Mouse (Mus musculus) liver (tissue): ENCODE measurements around the gene Prkch.

Experiments
- DNase-seq: peaks from one replicate; pipeline ENCODE4 v3.0.0-alpha.2; 2020; ENCODE audit warnings: mixed read lengths

Prkch gene

DNA sequence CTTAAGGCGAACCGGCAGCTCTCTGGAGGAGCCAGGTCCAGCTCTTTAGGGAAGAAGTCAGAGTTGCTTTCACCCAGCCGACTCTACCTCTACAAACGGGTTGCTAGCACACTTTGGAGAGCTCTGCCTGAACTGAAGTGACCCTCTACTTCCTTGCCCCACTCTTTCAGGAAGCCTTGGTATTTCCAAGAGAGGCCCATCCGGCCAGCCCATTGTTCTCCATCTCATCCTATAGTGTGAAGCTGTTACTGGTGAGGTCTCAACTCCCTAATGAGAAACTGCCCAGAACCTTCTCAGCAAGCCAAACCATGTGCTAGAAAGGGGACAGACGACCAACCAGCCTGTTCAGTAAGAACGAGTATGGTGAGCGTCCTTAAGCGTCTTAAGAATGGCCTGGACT lies 1.3 kb upstream of the Prkch start:
- no peak for DNase-seq

DNA sequence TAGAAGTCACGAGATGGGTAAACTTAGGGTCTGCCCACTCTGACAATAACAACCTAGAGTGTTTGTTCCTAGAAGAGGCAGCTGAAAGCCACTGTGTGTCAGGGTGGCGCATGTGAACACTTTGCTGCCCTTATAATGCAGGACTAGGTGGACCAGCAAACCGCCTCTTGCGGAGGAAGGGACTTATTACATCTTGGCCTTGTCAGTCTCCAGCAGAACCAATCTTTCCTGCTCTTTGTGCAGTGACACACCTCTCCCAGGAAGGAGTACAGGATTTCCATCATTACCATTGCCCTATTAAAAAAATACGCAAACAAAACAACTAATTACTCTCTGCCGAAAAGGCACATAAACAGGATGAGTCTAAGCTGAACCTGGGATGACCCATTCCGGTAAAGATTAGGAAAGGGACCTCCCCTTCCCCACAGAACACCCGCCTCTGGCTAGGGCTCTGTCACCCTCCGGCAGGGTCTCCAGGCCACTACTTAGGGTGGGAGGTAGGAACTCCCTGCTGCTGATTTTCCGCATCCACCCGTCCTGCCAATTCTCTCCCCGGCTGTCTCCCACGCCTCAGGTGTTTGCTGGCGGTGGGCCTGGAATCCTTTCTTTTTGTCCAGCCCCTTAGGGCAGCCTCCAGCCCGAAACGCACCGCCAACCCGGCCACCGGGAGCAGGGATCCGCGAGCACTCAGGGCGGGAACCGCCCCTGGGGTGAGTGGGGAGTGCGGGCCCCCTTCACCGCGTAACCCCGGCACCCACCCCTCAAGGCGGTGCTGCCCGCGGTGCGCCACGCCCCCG lies 585 bp upstream of the Prkch start:
- no peak for DNase-seq

DNA sequence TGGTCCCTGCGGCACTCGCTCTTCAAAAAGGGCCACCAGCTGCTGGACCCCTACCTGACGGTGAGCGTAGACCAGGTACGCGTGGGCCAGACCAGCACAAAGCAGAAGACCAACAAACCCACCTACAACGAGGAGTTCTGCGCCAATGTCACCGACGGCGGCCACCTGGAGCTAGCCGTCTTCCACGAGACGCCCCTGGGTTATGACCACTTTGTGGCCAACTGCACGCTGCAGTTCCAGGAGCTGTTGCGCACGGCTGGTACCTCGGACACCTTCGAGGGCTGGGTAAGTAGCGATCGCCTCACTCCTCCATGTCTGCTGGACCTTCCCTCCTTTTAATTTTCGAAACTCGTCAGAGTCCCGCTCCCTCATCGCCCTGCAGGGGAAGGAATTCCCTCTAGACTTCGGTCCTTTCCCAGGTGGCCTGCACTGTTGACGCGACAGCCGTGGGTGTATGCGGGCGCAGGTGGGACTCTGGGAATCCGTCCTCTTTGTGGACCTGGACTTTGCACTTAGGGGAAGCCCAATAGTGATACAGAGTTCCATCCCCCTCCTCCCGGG lies 725 bp downstream of the Prkch start:
- DNase-seq = no peak

DNA sequence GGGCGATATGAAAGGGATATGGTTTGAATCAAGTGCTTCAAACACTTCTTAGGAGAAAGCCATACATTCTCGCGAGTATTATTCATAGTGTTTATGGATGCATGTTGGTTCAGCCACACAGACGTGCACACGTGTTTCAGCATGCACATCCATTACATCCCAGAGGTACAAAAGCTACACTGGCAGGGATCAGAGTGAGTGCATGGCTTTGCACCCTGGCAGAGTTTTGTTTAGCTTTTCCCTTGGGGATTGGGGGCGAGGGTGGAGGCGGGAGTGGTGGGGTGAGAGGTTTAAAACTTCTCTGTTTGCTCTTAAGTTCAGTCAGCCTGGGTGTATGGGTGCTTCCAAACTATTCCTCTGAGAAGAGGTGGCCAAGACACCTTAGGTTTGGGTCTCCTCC lies 1.3 kb downstream of the Prkch start:
- no peak for DNase-seq

DNA sequence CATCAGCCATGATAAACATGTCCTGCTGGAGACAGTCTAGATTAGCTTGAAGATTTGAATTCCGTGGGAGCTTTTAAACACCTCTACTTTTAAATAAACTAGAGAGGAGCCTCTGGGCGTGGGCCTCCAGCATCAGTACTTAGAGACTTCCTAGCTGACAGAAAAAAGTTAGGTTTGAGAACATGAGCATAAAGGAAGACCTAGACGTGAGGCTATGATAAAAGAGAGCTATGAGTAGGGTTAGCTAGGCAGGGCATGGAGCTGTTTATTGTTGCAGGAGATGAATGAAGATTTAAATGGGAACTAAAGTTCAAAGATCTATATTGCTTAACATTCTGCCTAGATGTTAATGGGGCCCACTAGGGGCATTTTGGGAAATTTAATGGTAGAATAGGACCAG lies 2.7 kb downstream of the Prkch start:
- DNase-seq = no peak

DNA sequence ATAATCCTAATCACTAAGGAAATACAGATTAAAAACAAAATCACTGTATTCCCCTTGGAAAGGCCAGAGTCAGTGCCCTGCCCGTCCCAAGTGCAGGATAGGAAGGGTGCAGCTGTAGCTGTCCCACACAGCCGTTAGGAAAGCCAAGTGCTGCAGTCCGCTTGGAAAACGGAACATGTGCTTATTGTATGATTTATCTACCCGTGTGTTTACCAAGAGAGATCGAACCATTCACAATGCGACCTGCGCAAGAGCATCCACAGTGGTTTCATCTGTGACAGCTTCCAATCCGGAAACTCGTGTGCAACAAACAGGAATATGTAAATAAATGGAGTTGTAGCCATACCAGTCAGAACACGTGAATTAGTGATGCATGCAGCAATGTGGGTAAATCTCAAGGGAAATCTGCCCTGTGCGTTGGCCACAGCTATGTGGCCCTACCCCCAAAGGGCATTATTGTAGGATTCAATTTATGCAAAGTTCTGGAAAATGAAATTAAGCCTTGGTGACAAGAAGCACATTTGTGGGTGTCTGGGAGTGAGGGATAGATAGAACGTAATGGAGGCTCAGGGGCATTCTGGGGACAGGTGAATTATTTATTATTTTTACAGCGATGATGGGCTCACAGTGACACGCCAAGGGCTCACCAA lies 6.2 kb downstream of the Prkch start:
- DNase-seq = no peak

DNA sequence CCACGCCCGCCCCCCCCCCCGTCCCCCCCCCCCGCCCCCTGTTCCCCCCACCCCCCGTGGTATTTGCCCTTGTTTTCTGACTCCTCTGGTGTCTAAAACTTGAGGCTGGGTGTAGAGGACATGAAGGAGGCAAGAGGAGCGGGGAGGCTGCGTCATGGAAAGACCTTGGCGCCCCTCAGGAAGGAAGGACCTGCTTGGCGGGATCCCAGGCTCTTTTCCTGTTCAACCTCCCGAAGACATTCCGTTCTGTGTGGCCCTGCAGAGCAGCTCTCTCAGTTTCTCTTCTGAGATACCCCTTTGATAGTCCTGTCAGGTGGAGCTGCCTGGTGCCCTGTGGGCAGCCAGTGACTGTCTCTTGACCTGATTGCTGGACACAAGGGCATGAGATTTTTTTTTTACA lies 7.0 kb downstream of the Prkch start:
- no peak for DNase-seq

DNA sequence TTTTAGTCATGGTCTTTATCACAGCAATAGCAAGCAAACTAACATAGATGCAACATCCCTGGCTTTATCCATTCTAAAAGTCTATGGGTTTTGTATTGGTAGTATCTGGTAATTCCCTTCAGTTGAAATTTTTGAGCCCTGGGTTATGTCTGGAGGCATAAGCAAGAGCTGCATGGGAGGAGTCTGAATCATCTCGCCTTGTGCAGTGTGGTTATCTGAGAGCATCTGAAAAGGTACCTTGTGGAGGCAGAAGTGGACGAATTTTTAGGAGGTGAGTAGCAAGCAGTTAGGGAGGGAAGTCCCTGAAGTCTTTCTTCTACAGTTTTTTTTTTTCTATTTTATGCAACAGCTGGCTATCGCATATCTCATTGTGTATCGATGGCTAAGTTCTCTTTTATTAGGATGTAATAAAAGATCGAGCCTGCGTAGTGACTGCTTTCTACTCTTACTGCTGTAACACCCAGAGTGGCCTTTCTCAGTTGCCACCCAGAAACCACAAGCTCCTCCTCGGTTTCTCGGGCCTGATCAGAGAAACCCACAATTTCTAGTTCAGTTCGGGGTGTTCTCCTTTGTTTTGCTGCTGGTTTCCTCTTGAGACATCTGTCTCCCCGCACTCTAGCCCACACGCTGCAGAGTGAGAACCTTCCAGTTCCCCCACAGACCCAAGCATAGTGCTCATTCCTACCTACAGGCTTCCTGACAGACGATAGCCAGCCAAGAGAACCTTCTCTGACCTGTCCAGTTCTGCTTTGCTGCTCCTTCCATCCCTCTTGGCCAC lies 8.6 kb downstream of the Prkch start:
- no peak for DNase-seq

DNA sequence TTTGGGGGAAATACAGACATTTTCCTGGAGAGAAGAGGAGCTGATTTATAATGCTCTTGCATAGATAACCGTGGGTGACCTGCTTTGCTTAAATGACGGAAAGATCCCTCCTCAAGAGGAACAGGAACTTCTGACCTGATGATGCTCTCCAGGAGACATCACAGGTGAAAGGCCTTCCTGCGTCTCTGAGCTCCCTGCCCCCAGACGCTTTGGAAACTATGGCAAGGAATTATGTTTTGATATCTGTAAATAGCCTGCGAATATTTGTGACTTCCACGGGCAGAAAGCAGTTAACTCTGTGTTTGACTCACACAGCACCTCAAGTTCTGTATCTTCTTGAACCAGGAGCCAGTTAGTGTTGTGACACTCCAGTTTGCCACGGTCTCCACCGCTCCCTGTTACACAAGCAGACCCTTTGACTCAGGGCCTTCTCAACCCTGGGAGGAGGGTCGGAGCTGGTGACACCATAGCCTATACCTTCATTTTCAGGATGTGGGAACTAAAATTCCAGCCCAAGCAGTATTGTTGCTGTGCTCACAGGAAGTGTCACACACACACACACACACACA lies 9.7 kb downstream of the Prkch start:
- no peak for DNase-seq

DNA sequence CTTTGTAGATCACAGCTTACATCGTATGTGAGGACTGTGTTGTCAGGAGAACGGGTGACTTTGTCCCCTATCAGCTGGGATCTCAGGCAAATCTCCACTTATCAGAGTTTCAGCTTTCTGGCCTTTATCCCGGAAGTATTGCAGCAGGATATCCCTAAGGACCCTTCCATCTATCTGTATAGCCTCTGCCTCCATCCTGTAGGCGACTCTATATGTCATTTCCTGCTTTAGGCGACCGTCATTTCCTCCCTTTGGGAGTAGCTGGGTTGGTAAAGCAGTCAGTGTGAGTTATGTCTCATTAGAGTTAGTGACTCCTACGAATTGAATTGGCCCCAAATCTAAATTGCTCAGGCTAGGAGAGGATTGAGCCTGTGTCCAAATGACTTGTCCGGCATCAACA lies 10.6 kb downstream of the Prkch start:
- DNase-seq = no peak

DNA sequence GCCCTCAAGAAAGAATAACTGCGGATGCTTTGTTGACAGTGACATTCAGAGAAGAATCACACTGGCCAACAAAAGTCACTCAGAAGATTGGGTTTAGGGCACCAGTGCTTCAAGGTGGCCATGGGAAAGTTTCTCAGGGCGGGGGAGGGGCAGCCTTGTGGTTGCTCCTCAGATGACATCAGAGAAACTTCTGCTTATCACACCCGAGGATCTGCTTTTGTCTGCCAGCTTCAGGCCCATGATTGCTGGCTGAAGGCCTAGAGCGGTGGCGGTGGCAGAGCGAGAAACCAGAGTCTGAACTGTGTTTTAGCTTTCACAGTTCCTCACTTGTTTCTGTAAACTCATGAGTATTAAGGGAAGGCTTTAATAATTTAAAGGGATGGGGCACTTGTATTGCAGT lies 13.6 kb downstream of the Prkch start:
- peak; percentile 32 for DNase-seq

DNA sequence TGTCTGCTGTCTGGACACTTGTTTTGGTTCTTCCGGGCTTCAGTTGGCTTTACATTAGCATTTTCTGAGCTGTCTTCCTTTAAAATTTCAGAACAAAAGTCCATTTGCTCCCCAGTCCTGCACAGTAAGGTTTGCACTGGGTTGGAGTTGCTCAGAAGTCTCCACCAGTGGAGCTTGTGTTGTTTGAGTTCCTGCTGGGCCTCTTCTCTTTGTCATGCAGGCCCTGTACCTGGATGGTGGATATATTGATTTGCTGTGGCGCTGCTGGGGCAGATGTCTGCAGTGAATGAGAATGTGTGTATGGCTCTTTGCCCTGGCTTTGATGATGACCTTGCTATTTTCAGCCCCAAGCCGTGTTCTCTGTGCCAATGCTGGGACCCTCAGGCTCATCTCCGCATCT lies 15.9 kb downstream of the Prkch start:
- DNase-seq = no peak

DNA sequence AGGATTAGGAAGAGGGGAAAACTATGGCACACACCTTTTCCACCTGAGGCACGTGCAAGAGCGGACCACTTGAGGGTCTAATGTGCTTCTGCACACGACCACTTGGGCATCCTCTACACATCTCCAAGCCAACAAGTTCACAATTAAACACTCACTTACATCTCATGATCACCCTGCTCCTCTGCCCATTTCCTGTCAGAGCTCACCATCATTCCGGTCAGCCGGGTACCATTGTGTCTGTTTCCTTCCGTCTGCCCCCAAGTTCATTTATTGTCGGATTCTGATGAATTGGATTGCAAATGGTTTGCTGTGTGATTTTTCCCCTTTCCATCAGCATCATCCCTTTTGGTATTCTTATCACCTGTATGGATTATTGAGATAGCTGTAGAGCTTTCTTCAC lies 18.4 kb downstream of the Prkch start:
- DNase-seq = no peak

DNA sequence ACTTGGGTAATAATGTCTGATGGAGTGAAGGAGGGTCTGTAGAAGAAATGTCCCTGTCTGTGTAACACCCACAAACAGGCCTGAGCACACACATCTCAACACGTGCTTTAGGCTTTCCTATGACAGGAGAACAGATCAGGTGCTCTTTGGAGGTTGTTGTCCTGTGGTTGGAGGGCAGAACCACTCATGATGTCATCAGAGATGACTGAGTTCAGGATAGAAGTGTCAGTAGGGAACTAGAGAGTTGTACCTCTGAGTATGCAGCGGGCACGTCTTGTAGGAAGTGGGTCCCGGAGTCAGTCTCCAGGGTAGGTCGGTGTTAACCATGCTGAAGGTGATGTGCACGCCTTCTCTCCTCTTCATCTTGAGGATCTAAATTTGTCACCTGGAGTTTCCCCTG lies 19.1 kb downstream of the Prkch start:
- DNase-seq = no peak

DNA sequence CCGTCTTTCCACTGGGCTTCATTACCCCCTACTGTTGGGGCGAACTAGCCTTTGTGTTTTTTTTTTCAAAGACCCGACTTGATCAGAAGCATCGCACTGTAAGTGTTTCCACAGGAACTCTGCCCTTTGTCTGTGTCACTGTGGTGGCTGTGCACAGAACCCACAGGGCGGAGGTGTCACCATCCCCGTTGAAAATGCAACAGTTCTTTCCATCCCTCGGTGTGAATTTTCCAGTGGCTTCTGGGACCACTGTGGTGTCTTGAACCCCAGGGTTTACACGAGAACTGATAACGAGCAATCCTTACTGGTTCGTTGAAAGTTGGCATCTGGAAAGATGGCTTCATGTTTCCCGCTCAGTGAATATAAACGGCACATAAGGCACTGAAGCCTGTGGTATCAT lies 20.2 kb downstream of the Prkch start:
- DNase-seq = no peak

DNA sequence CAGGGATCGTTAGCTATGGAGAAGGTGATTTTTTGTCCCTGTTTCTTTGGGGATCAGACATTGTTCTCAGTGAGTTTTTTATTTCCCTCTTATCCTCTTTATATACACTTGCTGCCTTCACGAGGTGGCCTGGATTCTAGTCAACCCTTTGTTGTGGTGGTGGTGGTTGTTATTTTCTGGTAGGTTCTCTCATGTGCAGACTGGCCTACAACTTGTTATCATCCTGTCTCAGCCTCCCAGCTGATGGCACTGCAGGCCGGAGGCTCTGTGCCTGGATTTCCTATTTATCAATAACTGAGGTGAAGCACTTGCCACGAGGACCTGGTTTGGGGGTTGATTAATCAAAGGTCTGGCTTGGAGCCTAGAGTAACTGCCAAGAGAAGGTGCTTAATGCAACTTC lies 20.6 kb downstream of the Prkch start:
- DNase-seq = no peak

DNA sequence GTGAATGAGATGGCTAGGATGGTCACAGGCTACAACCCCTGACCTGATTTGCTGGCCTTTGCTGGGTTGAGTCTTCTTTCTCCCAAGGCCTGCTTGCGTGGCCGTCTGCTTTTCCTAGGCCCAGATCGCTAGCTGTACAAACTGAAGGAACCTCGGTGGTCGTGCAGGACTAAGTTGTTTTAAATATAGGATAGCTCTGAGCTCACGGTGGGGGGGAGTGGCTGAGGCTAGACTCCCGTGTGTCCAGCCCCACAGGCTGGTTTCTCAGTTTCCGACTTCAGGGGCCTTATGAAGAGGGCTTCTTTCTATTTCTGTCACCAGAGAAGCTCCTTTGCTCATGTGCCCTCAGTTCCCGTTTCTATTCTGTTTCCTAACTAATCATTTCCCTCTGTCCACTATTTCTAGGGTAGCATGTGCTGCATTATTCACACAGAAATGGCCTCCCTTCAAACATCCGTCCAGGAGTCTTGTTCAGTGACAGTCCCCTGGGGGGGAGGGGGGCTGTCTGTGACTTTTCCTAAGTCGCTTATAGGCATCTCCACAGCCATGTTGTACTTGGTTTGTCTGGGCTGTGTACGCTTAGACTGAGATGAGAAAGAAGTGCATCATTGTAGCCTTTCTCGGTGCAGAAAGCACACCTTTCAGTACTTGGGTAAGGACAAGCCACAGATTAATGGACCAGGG lies 22.9 kb downstream of the Prkch start:
- DNase-seq = no peak

DNA sequence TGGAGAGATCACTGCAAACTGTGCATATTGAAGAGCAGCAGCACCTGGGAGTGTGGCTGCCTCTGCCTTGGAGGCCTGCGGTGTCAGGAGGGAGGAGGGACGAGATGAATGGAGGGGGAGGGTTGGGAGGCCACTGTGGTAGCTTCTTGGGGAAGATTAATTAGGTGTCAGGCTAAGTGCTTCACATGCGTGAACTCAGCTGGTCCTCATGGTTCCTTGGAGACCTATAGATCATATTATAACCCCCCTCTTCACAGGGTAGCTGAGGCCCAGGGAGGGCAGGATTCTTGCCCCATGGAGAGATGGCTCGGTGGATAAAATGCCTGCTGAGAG lies 23.4 kb downstream of the Prkch start:
- no peak for DNase-seq

DNA sequence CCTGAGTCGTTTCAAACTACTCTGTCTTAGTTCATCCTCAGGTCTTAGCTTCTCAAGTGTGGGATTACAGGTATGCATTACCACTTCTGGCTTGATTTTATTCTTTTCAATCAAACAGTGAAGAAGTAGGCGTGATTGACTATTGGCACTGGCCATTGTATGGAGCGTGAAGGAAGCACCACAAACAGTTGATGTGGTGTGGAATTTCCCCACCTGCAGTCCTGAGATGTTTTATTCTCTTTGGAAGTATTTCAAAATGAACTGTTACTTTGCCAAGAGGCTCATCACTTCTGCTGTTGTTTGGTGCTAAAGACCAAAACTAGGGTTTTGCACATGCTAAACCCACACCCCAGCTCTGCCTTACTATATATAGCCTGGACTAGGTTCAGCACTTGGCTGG lies 24.7 kb downstream of the Prkch start:
- no peak for DNase-seq

DNA sequence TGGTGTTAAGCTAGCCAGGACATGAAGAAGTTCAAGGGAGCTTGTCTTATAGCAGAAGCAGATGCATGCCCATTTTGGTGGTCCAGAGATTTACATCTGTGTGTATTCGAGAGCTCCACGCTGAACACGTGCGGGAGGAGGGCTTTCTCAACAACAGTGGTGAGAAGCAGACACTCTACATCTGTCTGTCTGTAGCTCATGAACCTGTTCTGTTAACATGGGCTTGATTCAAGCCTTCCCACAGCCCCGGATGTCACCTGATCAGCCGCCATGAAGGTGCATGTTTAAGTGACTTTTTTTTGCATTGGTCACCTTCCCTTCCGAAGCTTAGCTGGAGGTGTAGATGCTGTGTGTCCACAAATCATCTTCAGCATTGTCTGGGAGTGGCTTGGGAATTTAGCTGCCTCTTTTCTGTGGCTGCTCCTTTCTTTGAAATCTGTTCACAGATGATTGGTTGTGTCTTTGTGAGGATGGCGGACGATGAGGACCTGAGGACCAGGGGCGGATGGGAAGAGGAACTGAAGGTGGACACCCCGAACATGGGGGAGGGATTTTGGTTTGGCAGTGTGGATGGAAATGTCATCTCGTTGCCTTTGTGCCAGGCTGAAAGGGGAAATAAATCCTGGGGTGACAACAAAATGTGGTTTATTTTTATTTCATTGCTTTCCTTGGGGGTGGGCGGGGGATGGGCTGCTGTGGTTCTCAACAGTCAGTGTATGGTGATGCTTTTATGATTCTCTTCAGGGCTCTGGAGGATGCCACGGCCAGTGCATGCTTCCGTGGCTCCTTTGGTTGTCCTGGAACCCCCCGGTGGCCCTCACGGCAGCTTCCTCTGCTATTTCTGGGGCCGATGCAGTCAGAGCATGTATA lies 25.3 kb downstream of the Prkch start:
- no peak for DNase-seq

DNA sequence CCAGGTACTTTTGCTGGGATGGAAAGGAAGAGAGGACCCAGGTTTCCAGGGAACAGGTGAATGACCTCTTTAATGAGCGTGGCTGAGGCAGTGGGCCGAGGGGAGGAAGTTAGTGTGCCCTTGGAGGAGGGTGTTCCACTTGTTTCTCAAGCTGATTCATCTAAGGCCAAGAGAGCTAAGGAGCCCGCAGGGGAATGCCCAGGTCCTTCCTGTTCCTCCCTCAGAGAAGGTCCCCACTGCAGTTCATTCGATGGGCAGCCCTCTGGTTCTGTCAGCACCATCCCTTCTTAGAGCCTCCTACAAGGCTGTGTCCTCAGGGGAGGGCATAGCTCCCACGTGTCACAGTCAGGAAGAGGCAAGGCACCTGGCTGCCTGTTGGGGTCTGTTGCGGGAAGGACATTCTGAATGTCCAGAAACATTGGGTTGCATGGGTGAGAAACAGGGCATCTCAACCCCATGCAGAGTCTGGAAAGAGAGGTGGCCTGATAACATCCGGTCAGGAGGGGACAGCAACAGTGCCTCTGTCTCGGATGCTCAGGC lies 26.3 kb downstream of the Prkch start:
- DNase-seq = no peak

DNA sequence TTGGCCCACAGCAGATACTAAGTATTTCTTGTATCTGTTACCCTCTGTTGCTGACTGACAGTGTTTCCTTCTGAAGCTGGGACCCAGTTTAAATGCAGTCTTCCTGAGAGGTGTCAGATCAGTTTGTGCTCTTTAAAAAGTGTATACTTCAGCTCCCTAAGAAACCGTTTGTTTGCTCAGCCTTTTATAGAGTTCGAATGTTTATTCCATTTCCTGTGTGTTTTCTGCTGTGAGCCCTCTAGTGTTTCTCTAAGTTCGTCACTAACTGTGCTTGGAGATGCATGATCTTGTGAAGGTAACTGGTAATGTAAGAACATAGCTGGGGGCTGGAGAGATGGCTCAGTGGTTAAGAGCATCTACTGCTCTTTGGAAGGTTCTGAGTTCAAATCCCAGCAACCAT lies 27.1 kb downstream of the Prkch start:
- DNase-seq = no peak
